Mouse (Mus musculus) kidney, embryonic 15.5 days (tissue): ENCODE results near the gene Asb18. TPM values are rescaled to one million over a fixed set of nuclear protein-coding genes. Genes with fewer than 3 reads are reported as not detected.

Experiments used
- ATAC-seq: fragments of 200-750 bp; cut with Nextera tagmentation; replicated peaks from 2 replicates; pipeline ENCODE4 v1.8.0; 2017; ENCODE audit warnings: moderate TSS enrichment; ENCODE audit not compliant: low FRiP score
- H3K27ac ChIP-seq: fragments of 300-500 bp; sonication (generic); 2 replicates; pipeline ENCODE4 v1.5.1; 2015; ENCODE audit warnings: mild to moderate bottlenecking, inconsistent platforms
- H3K27me3 ChIP-seq: fragments of 300-500 bp; sonication (generic); 2 replicates; pipeline ENCODE4 v1.6.1; 2015; ENCODE audit warnings: inconsistent platforms
- H3K36me3 ChIP-seq: fragments of 300-500 bp; sonication (generic); 2 replicates; pipeline ENCODE4 v1.6.1; 2015; ENCODE audit warnings: inconsistent platforms
- H3K4me1 ChIP-seq: fragments of 300-500 bp; sonication (generic); 2 replicates; pipeline ENCODE4 v1.6.1; 2015; ENCODE audit warnings: inconsistent platforms
- H3K4me2 ChIP-seq: fragments of 300-500 bp; sonication (generic); 2 replicates; pipeline ENCODE4 v1.6.1; 2015; ENCODE audit warnings: moderate library complexity, mild to moderate bottlenecking, inconsistent platforms
- H3K4me3 ChIP-seq: fragments of 300-500 bp; sonication (generic); replicated peaks from 2 replicates; pipeline ENCODE4 v1.5.1; 2015; ENCODE audit warnings: mild to moderate bottlenecking, inconsistent platforms
- H3K9ac ChIP-seq: fragments of 300-500 bp; sonication (generic); 2 replicates; pipeline ENCODE4 v1.6.1; 2015; ENCODE audit warnings: mild to moderate bottlenecking, inconsistent platforms
- H3K9me3 ChIP-seq: fragments of 300-500 bp; sonication (generic); replicated peaks from 2 replicates; pipeline ENCODE4 v1.6.1; 2016; ENCODE audit warnings: inconsistent platforms
- WGBS: fragments of 180-500 bp; shearing (Covaris S2); methylation state at CpG from one replicate; pipeline ENCODE4 v1.1.7; 2015; ENCODE audit warnings: mixed read lengths; 5-methylcytosine and 5-hydroxymethylcytosine counted together
- polyA plus RNA-seq: library from polyadenylated mRNA; unstranded; fragments of >200 nt; fragmentation: Nextera tagmentation; extraction: Ambion mirVana; gene quantifications from 2 replicates; pipeline ENCODE4 v1.2.1, GENCODE M21; 2015

Asb18 gene
- polyA plus RNA-seq = 0.04 and 0.09 TPM in 2 replicates

- Histone ChIP-seq H3K36me3 (no peaks in the 10 kb centered on the region), H3K9me3 (no peaks in the 10 kb centered on the region), H3K9ac (no peak within 1 kb of the TSS), H3K4me1 (no peaks in the 10 kb centered on the region), H3K27ac (no peak within 1 kb of the TSS), H3K4me2 (no peak within 1 kb of the TSS), H3K27me3 (no peaks in the 10 kb centered on the region), H3K4me3 (no peak within 1 kb of the TSS)
- ATAC-seq = no peak
- WGBS = 84% methylated on average over 5 of the region's 5 CpGs
Observed at GRCm38 (mm10) chr1:90014446-90014845, at the start of gene Asb18. Asb18 (minus strand) TSS chr1:90014666.

GRCm38 (mm10) chr1:90060599-90060998 is 46.1 kb upstream of the Asb18 start:
- H3K27me3 ChIP-seq = peaks cover 22% of the 10 kb centered on the region
- H3K4me1 ChIP-seq = 0 out of 2 replicates have a peak, but pooled peaks cover 5% of the 10 kb centered on the region
- H3K9me3 ChIP-seq = no peaks in the 10 kb centered on the region
- H3K4me3 ChIP-seq = no peak overlapping the region
- 21% methylated on average over 7 of the region's 7 CpGs for WGBS
- H3K4me2 ChIP-seq = no peak overlapping the region
- ATAC-seq = 0 out of 2 replicates have a peak, but pooled peaks have one; percentile 64
- H3K9ac ChIP-seq = no peak overlapping the region
- no peaks in the 10 kb centered on the region for H3K36me3 ChIP-seq
- H3K27ac ChIP-seq = no peak overlapping the region

GRCm38 (mm10) chr1:90060054-90060453 is 45.6 kb upstream of the Asb18 start:
- no peak for ATAC-seq
- Histone ChIP-seq H3K9ac (no peak overlapping the region), H3K27me3 (peaks cover 20% of the 10 kb centered on the region), H3K4me2 (no peak overlapping the region), H3K4me1 (0 out of 2 replicates have a peak, but pooled peaks cover 5% of the 10 kb centered on the region), H3K9me3 (no peaks in the 10 kb centered on the region), H3K4me3 (no peak overlapping the region), H3K36me3 (no peaks in the 10 kb centered on the region), H3K27ac (no peak overlapping the region)
- 77% methylated on average over 3 of the region's 3 CpGs for WGBS

- Histone ChIP-seq H3K27ac (no peak overlapping the region), H3K9me3 (no peaks in the 10 kb centered on the region), H3K27me3 (peaks cover 21% of the 10 kb centered on the region), H3K4me1 (peaks cover 27% of the 10 kb centered on the region), H3K9ac (no peak overlapping the region), H3K36me3 (no peaks in the 10 kb centered on the region), H3K4me3 (no peak overlapping the region), H3K4me2 (no peak overlapping the region)
- no peak for ATAC-seq
- 77% methylated on average over 4 of the region's 4 CpGs for WGBS
Observed at GRCm38 (mm10) chr1:90054991-90055390, 40.5 kb upstream of the Asb18 start.

- H3K27ac ChIP-seq = no peak overlapping the region
- no peaks in the 10 kb centered on the region for H3K9me3 ChIP-seq
- H3K4me1 ChIP-seq = peaks cover 31% of the 10 kb centered on the region
- no peaks in the 10 kb centered on the region for H3K36me3 ChIP-seq
- H3K4me2 ChIP-seq = no peak overlapping the region
- H3K27me3 ChIP-seq = peaks cover 31% of the 10 kb centered on the region
- no peak for ATAC-seq
- WGBS = 13% methylated on average over 5 of the region's 5 CpGs
- no peak overlapping the region for H3K9ac ChIP-seq
- no peak overlapping the region for H3K4me3 ChIP-seq
Observed at GRCm38 (mm10) chr1:90051347-90051746, 36.9 kb upstream of the Asb18 start.

GRCm38 (mm10) chr1:90050046-90050739 is 35.7 kb upstream of the Asb18 start:
- WGBS = 12% methylated on average over 20 of the region's 20 CpGs

GRCm38 (mm10) chr1:90028305-90028704 is 13.8 kb upstream of the Asb18 start:
- ATAC-seq = no peak
- no peak overlapping the region for H3K9ac ChIP-seq
- H3K4me3 ChIP-seq = no peak overlapping the region
- no peak overlapping the region for H3K27ac ChIP-seq
- WGBS = 53% methylated on average over 2 of the region's 2 CpGs
- H3K36me3 ChIP-seq = no peaks in the 10 kb centered on the region
- H3K9me3 ChIP-seq = no peaks in the 10 kb centered on the region
- H3K4me1 ChIP-seq = no peaks in the 10 kb centered on the region
- H3K4me2 ChIP-seq = no peak overlapping the region
- H3K27me3 ChIP-seq = peaks cover 6% of the 10 kb centered on the region; the same call in 1 of the 2 replicates

More at GRCm38 (mm10) chr1:90050046-90050739, 35.7 kb upstream of the Asb18 start:
- Histone ChIP-seq H3K36me3 (no peaks in the 10 kb centered on the region), H3K4me3 (0 out of 2 replicates have a peak overlapping the region, but pooled peaks have one; percentile 1), H3K27ac (no peak overlapping the region; the same call in 1 of the 2 replicates), H3K9me3 (no peaks in the 10 kb centered on the region), H3K27me3 (peaks cover 31% of the 10 kb centered on the region), H3K4me1 (peaks cover 31% of the 10 kb centered on the region), H3K9ac (no peak overlapping the region), H3K4me2 (peak overlapping the region; percentile 31)
- no peak; the same call in 1 of the 2 replicates for ATAC-seq

- H3K9me3 ChIP-seq = no peaks in the 10 kb centered on the region
- H3K4me2 ChIP-seq = no peak overlapping the region
- H3K27me3 ChIP-seq = 0 out of 2 replicates have a peak, but pooled peaks cover 3% of the 10 kb centered on the region
- H3K9ac ChIP-seq = no peak overlapping the region
- WGBS = 23% methylated on average over 3 of the region's 3 CpGs
- H3K27ac ChIP-seq = no peak overlapping the region
- no peak overlapping the region for H3K4me3 ChIP-seq
- no peaks in the 10 kb centered on the region for H3K4me1 ChIP-seq
- 0 out of 2 replicates have a peak, but pooled peaks have one; percentile 12 for ATAC-seq
- H3K36me3 ChIP-seq = no peaks in the 10 kb centered on the region
Observed at GRCm38 (mm10) chr1:90026945-90027344, 12.5 kb upstream of the Asb18 start.

GRCm38 (mm10) chr1:90020336-90020735 is 5.9 kb upstream of the Asb18 start:
- H3K9ac ChIP-seq = no peak overlapping the region
- WGBS = 82% methylated on average over 5 of the region's 5 CpGs
- no peaks in the 10 kb centered on the region for H3K36me3 ChIP-seq
- ATAC-seq = no peak
- H3K27me3 ChIP-seq = no peaks in the 10 kb centered on the region
- H3K4me2 ChIP-seq = no peak overlapping the region
- no peak overlapping the region for H3K4me3 ChIP-seq
- H3K9me3 ChIP-seq = no peaks in the 10 kb centered on the region
- H3K4me1 ChIP-seq = no peaks in the 10 kb centered on the region
- H3K27ac ChIP-seq = no peak overlapping the region

- ATAC-seq = no peak
- Histone ChIP-seq H3K4me2 (no peak overlapping the region), H3K36me3 (no peaks in the 10 kb centered on the region), H3K9ac (no peak overlapping the region), H3K9me3 (no peaks in the 10 kb centered on the region), H3K27ac (no peak overlapping the region), H3K27me3 (no peaks in the 10 kb centered on the region), H3K4me3 (no peak overlapping the region), H3K4me1 (no peaks in the 10 kb centered on the region)
- 69% methylated on average over 6 of the region's 6 CpGs for WGBS
Observed at GRCm38 (mm10) chr1:90018071-90018470, 3.6 kb upstream of the Asb18 start.

GRCm38 (mm10) chr1:90013273-90013672 is 1.2 kb downstream of the Asb18 start:
- 0 out of 2 replicates have a peak, but pooled peaks cover 5% of the 10 kb centered on the region for H3K27me3 ChIP-seq
- no peak overlapping the region for H3K4me3 ChIP-seq
- no peak overlapping the region for H3K27ac ChIP-seq
- 78% methylated on average over 5 of the region's 5 CpGs for WGBS
- H3K36me3 ChIP-seq = no peaks in the 10 kb centered on the region
- no peaks in the 10 kb centered on the region for H3K9me3 ChIP-seq
- ATAC-seq = no peak
- no peaks in the 10 kb centered on the region for H3K4me1 ChIP-seq
- H3K9ac ChIP-seq = no peak overlapping the region
- H3K4me2 ChIP-seq = no peak overlapping the region

GRCm38 (mm10) chr1:90012850-90013249 is 1.6 kb downstream of the Asb18 start:
- 0 out of 2 replicates have a peak, but pooled peaks cover 7% of the 10 kb centered on the region for H3K27me3 ChIP-seq
- H3K4me1 ChIP-seq = no peaks in the 10 kb centered on the region
- no peak overlapping the region for H3K4me2 ChIP-seq
- WGBS = 68% methylated on average over 7 of the region's 7 CpGs
- no peak overlapping the region for H3K27ac ChIP-seq
- no peak overlapping the region for H3K9ac ChIP-seq
- no peaks in the 10 kb centered on the region for H3K36me3 ChIP-seq
- no peak for ATAC-seq
- H3K9me3 ChIP-seq = no peaks in the 10 kb centered on the region
- no peak overlapping the region for H3K4me3 ChIP-seq
